8 mouse cellular contexts compared by ENCODE assay signal in the genomic region with DNA sequence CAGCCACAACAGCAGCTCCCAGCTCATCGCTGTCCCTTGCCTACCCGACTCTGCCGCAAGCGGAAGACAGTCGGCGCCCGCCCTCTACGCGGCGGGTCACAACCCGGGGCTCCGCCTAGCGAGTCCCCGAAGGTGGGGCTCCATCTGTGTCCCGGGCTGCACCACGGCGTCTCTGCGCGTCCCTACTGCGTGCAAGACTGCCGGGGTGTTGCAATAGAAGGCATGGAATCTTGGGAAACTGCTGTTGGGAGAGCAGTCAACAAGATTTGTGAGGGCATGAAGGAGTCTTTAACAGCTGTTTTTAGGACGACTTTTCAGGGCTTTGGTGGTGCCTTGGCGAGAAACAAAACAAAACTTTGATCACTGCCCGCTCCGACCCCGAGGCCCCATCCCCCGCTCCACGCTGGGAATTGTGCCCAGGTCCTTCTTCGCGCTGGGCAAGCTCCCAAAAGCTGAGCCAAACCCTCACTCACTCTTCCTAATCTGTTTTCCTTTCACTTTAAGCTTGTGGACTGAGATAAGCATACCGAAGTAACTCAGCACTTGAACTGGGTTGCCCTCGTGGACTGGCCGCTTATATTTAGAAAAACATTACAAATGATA. TPM values are rescaled to one million over a fixed set of nuclear protein-coding genes. Genes with fewer than 3 reads are reported as not detected.
DNase-seq lines count a peak whose midpoint lies in the region; ATAC-seq lines count a peak whose summit lies in the region.

TSS of gene Dhrs7 (minus strand) at position 175 of the 603 bp plus-strand sequence.

- 0 out of 2 replicates have a peak, but pooled peaks cover 4% of the 10 kb centered on the region for H3K4me1 ChIP-seq in hindbrain, embryonic 12.5 days

- DNase-seq in NIH3T3 (ENCODE audit: low read depth): peak; percentile 87
- peak; percentile 86 to 87 for DNase-seq in cerebellum, postnatal 14 days
- peak; percentile 55 to 73 for DNase-seq in frontal cortex, postnatal 14 days (ENCODE audit: low spot score in 2 of 2)
- peak; percentile 71 to 73 for DNase-seq in layer of hippocampus, postnatal 14 days (ENCODE audit: low spot score in 2 of 2)
- peak; percentile 95 for DNase-seq in lung, postnatal 10 days
- peak; percentile 84 for DNase-seq in ovary, postnatal 14 days (ENCODE audit: low spot score)
- peak; percentile 90 for DNase-seq in thymus, postnatal 14 days

- peak within 1 kb of the TSS; percentile 83 for H3K4me2 ChIP-seq in hindbrain, embryonic 12.5 days (replicated peaks)

- peak within 1 kb of the TSS; percentile 30; the same call in 1 of the 2 replicates for H3K27ac ChIP-seq in hindbrain, embryonic 12.5 days

- H3K9ac ChIP-seq in hindbrain, embryonic 12.5 days: peak within 1 kb of the TSS; percentile 67

- H3K27me3 ChIP-seq in hindbrain, embryonic 12.5 days: peaks cover 6% of the 10 kb centered on the region; the same call in 1 of the 2 replicates

- 4% methylated on average over 33 of the region's 33 CpGs for WGBS in hindbrain, embryonic 12.5 days

- no peaks in the 10 kb centered on the region for H3K9me3 ChIP-seq in hindbrain, embryonic 12.5 days (replicated peaks)

- no peaks in the 10 kb centered on the region for H3K36me3 ChIP-seq in hindbrain, embryonic 12.5 days

- peak within 1 kb of the TSS; percentile 49 for H3K4me3 ChIP-seq in hindbrain, embryonic 12.5 days

- peak; percentile 89 for ATAC-seq in hindbrain, embryonic 12.5 days (ENCODE audit: low FRiP score)

RNA-seq across cellular contexts. Expression of gene Dhrs7, which starts in this region (rescaled TPM):
- polyA plus RNA-seq in hindbrain, embryonic 12.5 days (2016; fragmentation: Nextera tagmentation; extraction: Ambion mirVana): 7.5 and 8.3 TPM in 2 replicates
- 10 to 100 TPM; 42.7 to 43.5 TPM for total RNA-seq in layer of hippocampus, postnatal 14 days (2021)

Comparison
In these comparisons a context has a peak if more than half of its experiments do, and no peak if none do; other contexts are left out.
1. Peak in every context shown above with its lines: DNase-seq, ATAC-seq, H3K4me3 ChIP-seq and H3K27ac ChIP-seq.